Mouse (Mus musculus): Measurements from ENCODE around the gene Hexim1. TPM values are rescaled to one million over a fixed set of nuclear protein-coding genes. Genes with fewer than 3 reads are reported as not detected.

Gene Hexim1
- total and polyA plus RNA-seq, 2 experiments: 10.2 to 12.1 TPM

DNA sequence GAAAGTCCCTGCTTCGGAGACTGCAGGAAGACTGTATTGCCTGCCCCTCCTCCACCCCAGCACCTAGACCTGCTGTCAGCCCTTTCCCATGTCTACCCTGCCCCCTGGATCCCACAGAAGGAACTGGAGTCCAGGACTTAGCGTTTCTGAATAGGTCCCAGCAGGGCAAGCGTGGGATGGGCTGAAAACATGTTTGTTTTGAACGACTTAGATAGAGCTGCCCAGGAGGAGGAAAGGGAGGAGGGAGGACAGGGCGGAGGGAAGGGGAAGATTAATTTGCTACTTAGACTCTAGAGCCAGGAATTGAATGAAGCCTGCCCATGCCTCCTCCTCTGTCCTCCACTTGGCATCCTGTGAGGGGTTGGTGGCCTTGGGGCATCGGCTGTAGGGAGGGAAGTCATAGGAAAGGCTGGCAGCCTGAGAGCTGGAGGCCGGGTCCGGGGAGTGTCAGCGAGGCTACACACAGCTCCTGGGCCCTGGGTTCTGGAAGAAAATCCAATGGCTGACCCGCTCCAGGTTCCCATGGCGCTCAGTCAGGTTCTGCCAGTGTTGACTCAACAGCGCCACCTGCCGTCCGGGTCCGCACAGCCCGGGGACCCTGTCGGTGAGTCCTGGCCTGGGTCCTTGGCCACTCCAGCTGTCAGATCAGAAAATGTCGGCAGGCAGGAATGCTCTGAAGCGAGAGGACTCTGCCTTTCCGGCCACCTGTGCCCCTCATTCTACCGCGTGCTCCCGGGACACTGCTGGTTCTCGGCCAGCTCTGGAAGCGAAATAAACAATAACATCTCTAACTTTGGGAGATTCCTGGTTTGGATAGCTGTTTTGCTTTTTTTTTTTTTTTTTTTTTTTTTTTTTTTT is 42.8 kb downstream of the Hexim1 start:
- Histone ChIP-seq H3K4me1 (ENCODE audit: control insufficient read depth, insufficient read depth, low read length) (peaks cover 9% of the 10 kb centered on the region; the same call in 1 of the 2 replicates), H3K79me2 (ENCODE audit: control insufficient read depth, insufficient read depth, low read length) (no peaks in the 10 kb centered on the region), H3K27me3 (ENCODE audit: control insufficient read depth, insufficient read depth, low read length) (no peaks in the 10 kb centered on the region), H3K4me3 (ENCODE audit: insufficient read depth, low read depth, low read length) (peak overlapping the region; percentile 44), H3K9ac (ENCODE audit: low read depth, low read length) (peak overlapping the region; percentile 46), H3K36me3 (ENCODE audit: control insufficient read depth, insufficient read depth, low read length) (no peaks in the 10 kb centered on the region), H3K27ac (replicated peaks; ENCODE audit: insufficient read depth, low read depth, low read length) (peak overlapping the region; percentile 37)
- peak; percentile 76 for DNase-seq (ENCODE audit: extremely low read depth, low read depth, low spot score)
- TF ChIP-seq CTCF (IDR thresholded peaks at IDR 0.05; ENCODE audit: low read depth, low read length): peak; percentile 99
- no peak for TF ChIP-seq POLR2A (IDR thresholded peaks at IDR 0.05; ENCODE audit: extremely low read depth, insufficient read depth, low read length)
- 2% methylated on average over 25 of the region's 25 CpGs for WGBS

DNA sequence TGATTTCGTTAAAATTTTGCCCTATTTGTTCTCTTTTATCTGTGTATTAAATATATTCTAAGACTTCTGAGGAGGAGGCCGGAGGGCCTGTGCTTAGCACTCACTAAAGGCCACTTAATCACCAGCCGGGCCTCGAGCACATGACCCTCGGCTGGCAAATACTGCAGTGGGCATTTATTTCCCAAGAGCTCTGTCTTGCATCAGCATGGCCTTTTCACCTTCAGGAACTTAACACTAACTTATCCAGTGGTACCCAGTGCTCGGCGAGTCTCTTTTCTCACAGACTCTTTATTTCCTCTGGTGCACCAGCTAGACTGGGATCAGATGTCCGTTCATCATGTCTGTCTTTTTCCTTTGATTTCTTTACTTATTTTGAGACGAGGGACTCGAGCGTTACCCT is 44.7 kb downstream of the Hexim1 start:
- H3K27ac ChIP-seq (replicated peaks; ENCODE audit: insufficient read depth, low read depth, low read length): no peak overlapping the region
- no peaks in the 10 kb centered on the region for H3K36me3 ChIP-seq (ENCODE audit: control insufficient read depth, insufficient read depth, low read length)
- H3K27me3 ChIP-seq (ENCODE audit: control insufficient read depth, insufficient read depth, low read length): no peaks in the 10 kb centered on the region
- peaks cover 13% of the 10 kb centered on the region for H3K4me1 ChIP-seq (ENCODE audit: control insufficient read depth, insufficient read depth, low read length)
- TF ChIP-seq POLR2A (IDR thresholded peaks at IDR 0.05; ENCODE audit: extremely low read depth, insufficient read depth, low read length) (no peak), CTCF (IDR thresholded peaks at IDR 0.05; ENCODE audit: low read depth, low read length) (no peak)
- DNase-seq (ENCODE audit: extremely low read depth, low read depth, low spot score): peak; percentile 38
- no peak overlapping the region for H3K9ac ChIP-seq (ENCODE audit: low read depth, low read length)
- WGBS: 72% methylated on average over 11 of the region's 11 CpGs
- H3K4me3 ChIP-seq (ENCODE audit: insufficient read depth, low read depth, low read length): no peak overlapping the region
- H3K79me2 ChIP-seq (ENCODE audit: control insufficient read depth, insufficient read depth, low read length): no peaks in the 10 kb centered on the region

DNA sequence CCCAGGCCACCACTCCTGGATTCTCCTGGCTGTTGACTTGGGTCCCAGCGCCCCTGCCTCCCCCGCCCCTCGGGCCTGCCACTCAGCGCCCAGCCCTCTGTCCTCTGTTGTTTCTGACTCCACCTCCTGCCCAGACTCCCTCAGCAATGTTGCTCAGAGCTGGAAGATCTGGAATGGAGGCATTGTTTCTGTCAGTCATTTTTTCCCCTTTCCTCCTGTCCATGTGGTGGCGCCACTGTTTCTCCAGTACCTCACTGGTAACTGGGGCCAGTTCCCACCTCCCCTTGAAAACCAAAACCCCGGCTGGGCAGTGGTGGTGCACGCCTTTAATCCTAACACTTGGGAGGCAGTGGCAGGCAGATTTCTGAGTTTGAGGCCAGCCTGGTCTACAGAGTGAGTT is 45.4 kb downstream of the Hexim1 start:
- Histone ChIP-seq H3K36me3 (ENCODE audit: control insufficient read depth, insufficient read depth, low read length) (no peaks in the 10 kb centered on the region), H3K9ac (ENCODE audit: low read depth, low read length) (no peak overlapping the region), H3K4me3 (ENCODE audit: insufficient read depth, low read depth, low read length) (no peak overlapping the region), H3K27ac (replicated peaks; ENCODE audit: insufficient read depth, low read depth, low read length) (no peak overlapping the region), H3K79me2 (ENCODE audit: control insufficient read depth, insufficient read depth, low read length) (no peaks in the 10 kb centered on the region), H3K4me1 (ENCODE audit: control insufficient read depth, insufficient read depth, low read length) (peaks cover 13% of the 10 kb centered on the region), H3K27me3 (ENCODE audit: control insufficient read depth, insufficient read depth, low read length) (no peaks in the 10 kb centered on the region)
- no peak for DNase-seq (ENCODE audit: extremely low read depth, low read depth, low spot score)
- TF ChIP-seq CTCF (IDR thresholded peaks at IDR 0.05; ENCODE audit: low read depth, low read length) (no peak), POLR2A (IDR thresholded peaks at IDR 0.05; ENCODE audit: extremely low read depth, insufficient read depth, low read length) (no peak)
- WGBS: 90% methylated on average over 7 of the region's 7 CpGs

DNA sequence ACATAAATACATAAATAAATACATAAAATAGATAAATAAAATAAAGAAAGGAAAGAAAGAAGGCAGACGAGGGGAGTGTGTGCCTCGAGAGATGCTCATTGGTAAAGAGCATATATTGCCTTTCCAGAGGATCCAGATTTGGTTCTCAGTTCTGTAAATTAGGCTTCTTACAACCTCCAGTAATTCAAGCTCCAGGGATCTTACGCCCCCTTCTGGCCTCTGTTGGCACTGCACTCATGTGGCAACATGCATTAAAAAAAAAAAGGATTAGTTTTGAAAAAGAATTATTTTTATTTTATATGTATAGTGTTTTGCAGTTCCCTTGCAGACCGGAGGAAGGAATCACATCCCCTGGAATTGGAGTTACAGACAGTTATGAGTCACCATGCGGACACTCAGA is 46.1 kb downstream of the Hexim1 start:
- 93% methylated on average over 5 of the region's 5 CpGs for WGBS
- no peaks in the 10 kb centered on the region for H3K79me2 ChIP-seq (ENCODE audit: control insufficient read depth, insufficient read depth, low read length)
- DNase-seq (ENCODE audit: extremely low read depth, low read depth, low spot score): no peak
- no peaks in the 10 kb centered on the region for H3K27me3 ChIP-seq (ENCODE audit: control insufficient read depth, insufficient read depth, low read length)
- no peak overlapping the region for H3K4me3 ChIP-seq (ENCODE audit: insufficient read depth, low read depth, low read length)
- H3K4me1 ChIP-seq (ENCODE audit: control insufficient read depth, insufficient read depth, low read length): peaks cover 13% of the 10 kb centered on the region
- H3K9ac ChIP-seq (ENCODE audit: low read depth, low read length): no peak overlapping the region
- TF ChIP-seq CTCF (IDR thresholded peaks at IDR 0.05; ENCODE audit: low read depth, low read length): peak; percentile 43
- TF ChIP-seq POLR2A (IDR thresholded peaks at IDR 0.05; ENCODE audit: extremely low read depth, insufficient read depth, low read length): no peak
- H3K27ac ChIP-seq (replicated peaks; ENCODE audit: insufficient read depth, low read depth, low read length): no peak overlapping the region
- H3K36me3 ChIP-seq (ENCODE audit: control insufficient read depth, insufficient read depth, low read length): no peaks in the 10 kb centered on the region

DNA sequence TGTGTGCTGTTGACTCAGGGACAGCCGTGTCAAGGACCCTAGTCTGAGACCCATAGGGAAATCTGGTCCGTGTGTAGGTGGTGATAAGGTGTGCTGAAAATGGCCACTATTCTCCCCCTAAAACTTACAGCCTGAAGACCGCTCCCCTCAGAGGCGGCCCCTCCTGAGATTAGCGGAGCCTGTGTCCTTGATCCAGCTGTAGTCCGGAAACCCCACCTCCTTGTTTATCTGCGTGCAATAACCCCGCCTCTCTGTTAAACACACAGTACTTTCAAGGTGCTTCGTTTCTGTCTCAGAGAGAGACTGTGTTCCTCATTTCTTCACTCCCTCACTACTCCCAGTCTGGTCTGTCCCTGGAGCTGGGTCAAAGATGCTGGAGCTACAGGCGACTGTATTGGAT is 48.4 kb downstream of the Hexim1 start:
- 24% methylated on average over 10 of the region's 10 CpGs for WGBS
- no peak overlapping the region for H3K4me3 ChIP-seq (ENCODE audit: insufficient read depth, low read depth, low read length)
- H3K27ac ChIP-seq (replicated peaks; ENCODE audit: insufficient read depth, low read depth, low read length): no peak overlapping the region
- H3K36me3 ChIP-seq (ENCODE audit: control insufficient read depth, insufficient read depth, low read length): no peaks in the 10 kb centered on the region
- TF ChIP-seq CTCF (IDR thresholded peaks at IDR 0.05; ENCODE audit: low read depth, low read length) (no peak), POLR2A (IDR thresholded peaks at IDR 0.05; ENCODE audit: extremely low read depth, insufficient read depth, low read length) (no peak)
- peak; percentile 28 for DNase-seq (ENCODE audit: extremely low read depth, low read depth, low spot score)
- no peak overlapping the region; the same call in 1 of the 2 replicates for H3K9ac ChIP-seq (ENCODE audit: low read depth, low read length)
- peaks cover 6% of the 10 kb centered on the region for H3K4me1 ChIP-seq (ENCODE audit: control insufficient read depth, insufficient read depth, low read length)
- no peaks in the 10 kb centered on the region for H3K27me3 ChIP-seq (ENCODE audit: control insufficient read depth, insufficient read depth, low read length)
- no peaks in the 10 kb centered on the region for H3K79me2 ChIP-seq (ENCODE audit: control insufficient read depth, insufficient read depth, low read length)
